Mouse (Mus musculus): Measurements from ENCODE around the gene Gipc2. TPM values are rescaled to one million over a fixed set of nuclear protein-coding genes. Genes with fewer than 3 reads are reported as not detected.

Gipc2 gene
- polyA plus RNA-seq, 1 experiment from 2014 or later = 171 TPM

Other genes with a start within 250 kb of the Gipc2 start
- 23.1 and 25.5 TPM in 2 replicates for gene Dnajb4, start 44.1 kb upstream of the Gipc2 start, polyA plus RNA-seq (2015; fragmentation: Nextera tagmentation; extraction: Ambion mirVana)
- gene Fubp1, start 44.2 kb upstream of the Gipc2 start, polyA plus RNA-seq (2015; fragmentation: Nextera tagmentation; extraction: Ambion mirVana) = 177 and 205 TPM in 2 replicates
- 23.3 and 31.2 TPM in 2 replicates for gene Nexn, start 100.1 kb upstream of the Gipc2 start, polyA plus RNA-seq (2015; fragmentation: Nextera tagmentation; extraction: Ambion mirVana)
- gene Miga1, start 174.2 kb upstream of the Gipc2 start, polyA plus RNA-seq (2015; fragmentation: Nextera tagmentation; extraction: Ambion mirVana) = 15.3 and 17.4 TPM in 2 replicates
- gene Usp33, start 180.2 kb upstream of the Gipc2 start, polyA plus RNA-seq (2015; fragmentation: Nextera tagmentation; extraction: Ambion mirVana) = 45.3 and 51.1 TPM in 2 replicates
- 39.3 and 39.8 TPM in 2 replicates for gene Zzz3, start 229.2 kb upstream of the Gipc2 start, polyA plus RNA-seq (2015; fragmentation: Nextera tagmentation; extraction: Ambion mirVana)